25 mouse cellular contexts compared by ENCODE assay signal in the genomic region with DNA sequence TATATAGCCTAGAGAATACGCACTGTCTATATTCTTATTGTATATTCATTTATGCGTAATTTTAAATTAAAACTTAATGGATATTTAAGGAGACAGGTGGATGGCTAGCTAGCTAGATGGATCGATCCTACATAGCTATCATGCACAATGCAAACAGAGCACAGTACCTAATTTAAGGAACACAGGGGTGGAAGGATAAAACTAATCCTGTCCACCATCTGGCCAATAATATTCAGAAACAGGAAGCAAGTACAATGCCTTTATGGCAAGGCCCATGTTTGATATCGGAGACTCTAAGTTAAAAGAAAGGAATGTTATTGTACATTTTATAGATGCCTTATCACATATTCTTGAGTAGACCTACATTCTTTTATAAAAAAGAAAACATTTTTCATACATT.
"Had no signal": no experiment of that assay in that cellular context is flagged by ENCODE, and none has a peak within 500 bp of the region (broad histone marks: within the 10 kb centered on the region; RNA-seq: fewer than 3 reads in every experiment).

No protein-coding gene starts in this region.

- H3K4me3 ChIP-seq: gastrocnemius, adult 2 months; heart, embryonic 10.5 days; heart, embryonic 12.5 days; hindbrain, embryonic 10.5 days; hindbrain, embryonic 12.5 days; intestine, embryonic 15.5 days; layer of hippocampus, adult 2 months; left cerebral cortex, adult 2 months; limb, embryonic 10.5 days; limb, embryonic 12.5 days had no signal

- H3K4me2 ChIP-seq: heart, embryonic 12.5 days; hindbrain, embryonic 12.5 days; hindbrain, embryonic 14.5 days; intestine, embryonic 15.5 days; limb, embryonic 12.5 days; liver, embryonic 11.5 days had no signal

- H3K4me1 ChIP-seq: heart, embryonic 10.5 days; heart, embryonic 12.5 days; hindbrain, embryonic 10.5 days; hindbrain, embryonic 12.5 days; intestine, embryonic 15.5 days; limb, embryonic 10.5 days; limb, embryonic 12.5 days had no signal

- H3K27me3 ChIP-seq: heart, embryonic 12.5 days; hindbrain, embryonic 12.5 days; intestine, embryonic 15.5 days; limb, embryonic 12.5 days had no signal

- H3K27ac ChIP-seq: gastrocnemius, adult 2 months; heart, embryonic 10.5 days; hindbrain, embryonic 10.5 days; hindbrain, embryonic 12.5 days; hindbrain, embryonic 14.5 days; intestine, embryonic 15.5 days; layer of hippocampus, adult 2 months; left cerebral cortex, adult 2 months; limb, embryonic 10.5 days; limb, embryonic 12.5 days had no signal

- H3K36me3 ChIP-seq: heart, embryonic 10.5 days; heart, embryonic 12.5 days; hindbrain, embryonic 10.5 days; hindbrain, embryonic 12.5 days; intestine, embryonic 15.5 days; limb, embryonic 10.5 days; limb, embryonic 12.5 days had no signal

- ATAC-seq: inflammation-experienced regulatory T-cells, adult 6 months; intestine, embryonic 15.5 days; intestine, postnatal 0 days had no signal

- H3K9me3 ChIP-seq: heart, embryonic 10.5 days; heart, embryonic 12.5 days; hindbrain, embryonic 10.5 days; hindbrain, embryonic 12.5 days; intestine, embryonic 15.5 days; limb, embryonic 10.5 days; limb, embryonic 12.5 days had no signal

- H3K9ac ChIP-seq: heart, embryonic 12.5 days; hindbrain, embryonic 12.5 days; hindbrain, embryonic 14.5 days; intestine, embryonic 15.5 days; limb, embryonic 12.5 days had no signal

- DNase-seq: gastrocnemius, adult 2 months; gastrocnemius, postnatal 10 days; gastrocnemius, postnatal 25 days; heart, adult 18-20 months; heart, postnatal 10 days; heart, postnatal 4 days; kidney, adult 18-20 months; kidney, adult 8-10 months; kidney, postnatal 10 days; kidney, postnatal 25 days; kidney, postnatal 4 days; liver had no signal
